In genomic region chr6:39243511-39243961, GRCm38 (mm10) we compare ENCODE assay signal across 8 mouse cellular contexts. TPM values are rescaled to one million over a fixed set of nuclear protein-coding genes. Genes with fewer than 3 reads are reported as not detected.
DNase-seq lines count a peak whose midpoint lies in the region; ATAC-seq lines count a peak whose summit lies in the region.

No protein-coding gene starts in this region.

- H3K9ac ChIP-seq in limb, embryonic 11.5 days (ENCODE audit: low read length), result no peak overlapping the region

- intact Hi-C loops in heart, postnatal 10 days (cut with DNase I), result loop anchor here (5.0 kb wide), 1 partner anchor 36 kb away; the partner anchor contains the start of gene Kdm7a

- no peaks in the 10 kb centered on the region for H3K27me3 ChIP-seq in limb, embryonic 11.5 days (ENCODE audit: control insufficient read depth, insufficient read depth, low read length)

- H3K4me1 ChIP-seq in brown adipose tissue, adult 24 weeks (ENCODE audit: control insufficient read depth, insufficient read depth, insufficient read length, low read length), result peaks cover 23% of the 10 kb centered on the region
- peaks cover 18% of the 10 kb centered on the region for H3K4me1 ChIP-seq in limb, embryonic 11.5 days (ENCODE audit: control insufficient read depth, insufficient read depth, low read length)

- no peak overlapping the region for H3K4me3 ChIP-seq in brown adipose tissue, adult 24 weeks (ENCODE audit: insufficient read depth, low read depth, low read length)
- no peak overlapping the region for H3K4me3 ChIP-seq in limb, embryonic 11.5 days (ENCODE audit: low read depth, low read length)

- no peaks in the 10 kb centered on the region for H3K9me3 ChIP-seq in limb, embryonic 11.5 days (ENCODE audit: control insufficient read depth, low read length)

- 39% methylated on average over 8 of the region's 8 CpGs for WGBS in limb, embryonic 11.5 days

- peak overlapping the region; percentile 24; the same call in 1 of the 2 replicates for H3K4me2 ChIP-seq in limb, embryonic 11.5 days (ENCODE audit: low read depth, severe bottlenecking)

- no peaks in the 10 kb centered on the region for H3K36me3 ChIP-seq in limb, embryonic 11.5 days (ENCODE audit: control insufficient read depth, insufficient read depth, low read length)

- no peak for ATAC-seq in limb, embryonic 11.5 days (ENCODE audit: insufficient number of reproducible peaks, low FRiP score, low TSS enrichment, low read depth)

- peak; percentile 47 for DNase-seq in adrenal gland, adult 8-10 months
- DNase-seq in adrenal gland, postnatal 10 days, result no peak
- DNase-seq in heart, postnatal 10 days, result peak; percentile 53 to 54
- DNase-seq in limb, embryonic 11.5 days (ENCODE audit: low spot score), result peak; percentile 34
- DNase-seq in thymus, postnatal 36 days, result no peak
- no peak for DNase-seq in left cerebral cortex, adult 18-20 months (ENCODE audit: low spot score in 2 of 2)
- no peak for DNase-seq in layer of hippocampus, adult 8-10 months (ENCODE audit: low spot score in 2 of 2)

- peak overlapping the region; percentile 48 for H3K27ac ChIP-seq in brown adipose tissue, adult 24 weeks (replicated peaks; ENCODE audit: low read depth, low read length)
- H3K27ac ChIP-seq in limb, embryonic 11.5 days (replicated peaks; ENCODE audit: low read depth, low read length), result peak overlapping the region; percentile 80

RNA-seq across cellular contexts. Expression of gene Kdm7a, which starts 36.9 kb away (rescaled TPM):
- total RNA-seq in adrenal gland, adult 8-10 months (2022), result 10 to 100 TPM; 13.5 to 18.7 (median 16.4) TPM
- total RNA-seq in adrenal gland, postnatal 10 days (2021), result 10 to 100 TPM; 16.7 to 17.1 TPM
- 9.5 and 12.2 TPM in 2 replicates for polyA plus RNA-seq in brown adipose tissue, adult 24 weeks (2012; ENCODE audit: insufficient read depth, insufficient read length, missing spikeins)
- 10 to 100 TPM; 17.6 to 21.0 TPM for total RNA-seq in heart, postnatal 10 days (2021)
- 10.7 and 11.8 TPM in 2 replicates for polyA plus RNA-seq in limb, embryonic 11.5 days (2014; fragmentation: Nextera tagmentation; extraction: Ambion mirVana)
- total RNA-seq in left cerebral cortex, adult 18-20 months (2021), result 10 to 100 TPM; 40.2 to 47.6 TPM
- 10 to 100 TPM; 32.8 to 56.7 (median 45.0) TPM for total RNA-seq in layer of hippocampus, adult 8-10 months (2022)

Comparison
In these comparisons a context has a peak if more than half of its experiments do, and no peak if none do; other contexts are left out.
1. DNase-seq: peak in adrenal gland, adult 8-10 months (single experiment), heart, postnatal 10 days (2 of 2) and limb, embryonic 11.5 days (single experiment); none in adrenal gland, postnatal 10 days (single experiment), thymus, postnatal 36 days (0 of 2), left cerebral cortex, adult 18-20 months (0 of 2) and layer of hippocampus, adult 8-10 months (0 of 2).